Mouse (Mus musculus): ENCODE results near the gene Abcc12.

The Abcc12 gene

DNA sequence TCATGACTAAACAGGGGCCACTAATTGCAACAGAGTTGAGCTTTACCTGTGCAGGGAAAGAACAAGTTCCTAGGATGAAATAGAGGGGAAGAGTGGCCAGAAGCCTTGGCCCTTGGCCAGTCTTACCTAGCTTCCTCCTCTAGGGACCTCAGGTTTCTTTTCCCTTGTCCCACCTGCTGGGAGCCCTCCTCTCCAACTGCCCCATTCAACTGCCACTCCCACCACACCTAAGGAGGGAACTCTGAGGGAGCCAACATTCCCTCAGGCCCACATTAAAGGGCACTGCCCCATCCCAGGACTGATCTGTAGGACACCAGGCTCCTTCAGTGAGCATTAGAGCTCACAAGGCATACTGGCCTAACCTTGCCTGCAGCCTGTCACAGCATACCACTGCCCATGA lies at the start of gene Abcc12:
Gene Abcc12 (minus strand): TSS at position 229 of the 400 bp plus-strand sequence.
- DNase-seq (ENCODE audit: low spot score) = no peak

DNA sequence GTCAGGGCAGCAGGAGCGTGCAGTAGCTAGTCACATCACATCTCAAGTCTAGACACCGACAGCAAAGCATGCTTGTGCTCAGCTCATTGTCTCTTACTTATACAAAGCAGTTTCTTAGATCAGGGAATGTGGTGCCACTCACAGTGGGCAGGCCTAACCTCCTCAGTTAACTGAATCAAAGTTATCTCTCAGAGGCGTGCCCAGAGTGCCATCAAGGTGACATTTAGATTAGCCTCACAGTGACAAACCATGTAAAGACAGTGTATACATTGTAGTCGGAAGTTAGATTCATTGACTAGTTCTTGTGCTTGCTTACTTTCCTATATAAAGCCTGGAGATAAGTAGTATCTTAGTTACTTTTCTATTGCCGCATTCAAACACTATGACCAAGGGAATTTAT lies 49.7 kb upstream of the Abcc12 start:
- no peak for DNase-seq (ENCODE audit: low spot score)

DNA sequence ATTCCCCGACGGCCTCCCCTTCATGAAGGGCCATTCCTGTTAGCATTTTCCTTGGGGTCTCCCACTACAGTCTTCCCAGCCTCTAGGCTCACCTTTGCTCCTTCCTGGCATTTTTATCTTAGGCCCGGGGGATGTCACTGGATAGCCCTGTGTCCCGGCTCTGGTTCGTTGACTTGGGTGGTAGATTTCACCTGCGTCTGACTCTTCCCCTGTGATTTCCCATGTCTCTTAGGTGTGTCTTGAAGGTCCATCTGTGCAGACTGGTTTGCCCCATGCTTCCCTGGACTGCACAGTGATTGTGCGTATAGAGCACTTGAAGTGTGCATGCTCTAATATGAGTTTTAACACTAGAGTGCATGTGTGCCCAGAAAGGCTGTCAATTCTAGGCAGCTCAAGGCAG lies 44.4 kb upstream of the Abcc12 start:
- no peak for DNase-seq (ENCODE audit: low spot score)

DNA sequence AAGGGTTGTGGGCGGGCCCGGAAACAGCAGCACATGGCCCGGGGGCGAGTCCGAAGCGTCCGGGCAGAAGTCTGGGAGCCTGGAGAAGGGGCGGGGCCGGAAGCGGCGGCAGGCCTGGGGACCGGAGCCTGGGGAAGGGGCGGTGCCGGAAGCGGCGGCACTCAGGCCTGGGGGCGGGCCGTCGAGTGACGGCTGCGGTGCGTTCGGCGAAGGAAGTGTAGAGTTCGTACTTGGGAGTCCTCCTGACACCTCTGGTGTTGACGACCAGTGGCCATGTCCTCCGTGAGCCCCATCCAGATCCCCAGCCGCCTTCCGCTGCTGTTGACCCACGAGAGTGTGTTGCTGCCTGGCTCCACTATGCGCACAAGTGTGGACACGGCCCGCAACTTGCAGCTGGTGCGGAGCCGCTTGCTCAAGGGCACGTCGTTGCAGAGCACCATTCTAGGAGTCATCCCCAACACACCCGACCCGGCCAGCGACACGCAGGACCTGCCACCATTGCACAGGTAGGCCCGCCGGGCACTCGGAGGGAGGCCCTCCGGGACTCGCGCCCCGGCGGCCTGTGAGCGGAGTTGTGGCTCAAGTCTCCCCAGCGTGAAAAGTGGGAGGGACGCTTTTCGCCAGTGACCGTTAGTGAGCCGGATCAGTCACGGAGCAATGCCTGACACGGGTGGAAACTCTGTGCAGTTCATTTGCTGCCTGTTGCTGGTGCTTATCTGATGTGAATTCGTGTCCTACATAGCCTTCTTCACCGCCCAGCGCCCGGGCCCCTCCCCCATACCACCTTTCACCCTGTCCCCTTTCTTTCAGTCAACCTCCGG lies 43.6 kb upstream of the Abcc12 start, which contains the start of gene Lonp2:
Gene Lonp2 (plus strand): TSS at position 133 of the 821 bp plus-strand sequence.
- DNase-seq (ENCODE audit: low spot score) = peak; percentile 90

DNA sequence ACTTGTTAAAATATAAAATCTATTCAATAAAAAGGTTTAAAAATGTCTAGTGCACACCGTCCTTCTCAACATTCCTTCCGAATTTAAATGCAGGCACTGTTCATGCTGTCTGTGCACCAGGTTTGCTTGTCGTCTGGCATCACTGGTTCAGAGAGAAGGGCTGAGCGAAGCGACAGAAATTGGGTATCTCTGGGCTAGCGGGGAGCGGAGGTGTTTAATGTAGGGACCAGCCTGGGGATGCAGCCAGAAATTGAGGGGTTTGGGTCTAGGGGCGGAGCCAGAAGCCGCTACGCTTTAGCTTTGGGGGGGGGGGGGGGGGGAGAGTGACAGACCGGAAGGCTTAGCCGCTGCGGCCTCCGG lies 43.0 kb upstream of the Abcc12 start:
- DNase-seq (ENCODE audit: low spot score) = no peak

DNA sequence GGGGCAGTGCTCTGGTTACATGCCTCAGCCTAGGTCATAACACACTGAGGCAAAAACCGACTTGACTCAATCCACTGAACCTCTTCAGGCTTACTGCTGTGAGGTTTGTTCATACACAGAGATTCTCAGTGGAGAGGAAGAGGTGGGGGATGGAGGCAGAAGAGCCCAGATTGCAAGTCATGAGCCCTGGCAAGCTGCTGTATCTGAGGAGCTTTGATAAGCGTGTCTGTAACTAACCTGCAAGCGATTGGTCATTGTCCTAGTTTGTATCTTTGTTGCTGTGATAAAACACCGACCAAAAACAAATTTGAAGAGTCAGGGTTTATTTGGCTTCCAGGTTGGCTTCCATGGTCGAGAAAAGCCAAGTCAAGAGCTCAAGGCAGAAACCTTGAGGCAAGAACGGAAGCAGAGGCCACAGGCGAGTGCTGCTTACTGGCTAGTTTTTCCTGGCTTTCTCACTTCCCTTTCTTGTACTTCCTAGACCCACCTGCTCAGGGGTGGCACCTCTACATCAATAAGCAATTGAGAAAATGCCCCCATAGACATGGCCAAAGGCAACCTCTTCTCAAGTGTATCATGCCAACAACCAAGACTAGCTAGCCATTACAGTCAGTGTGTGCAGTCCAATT lies 37.4 kb upstream of the Abcc12 start:
- no peak for DNase-seq (ENCODE audit: low spot score)

DNA sequence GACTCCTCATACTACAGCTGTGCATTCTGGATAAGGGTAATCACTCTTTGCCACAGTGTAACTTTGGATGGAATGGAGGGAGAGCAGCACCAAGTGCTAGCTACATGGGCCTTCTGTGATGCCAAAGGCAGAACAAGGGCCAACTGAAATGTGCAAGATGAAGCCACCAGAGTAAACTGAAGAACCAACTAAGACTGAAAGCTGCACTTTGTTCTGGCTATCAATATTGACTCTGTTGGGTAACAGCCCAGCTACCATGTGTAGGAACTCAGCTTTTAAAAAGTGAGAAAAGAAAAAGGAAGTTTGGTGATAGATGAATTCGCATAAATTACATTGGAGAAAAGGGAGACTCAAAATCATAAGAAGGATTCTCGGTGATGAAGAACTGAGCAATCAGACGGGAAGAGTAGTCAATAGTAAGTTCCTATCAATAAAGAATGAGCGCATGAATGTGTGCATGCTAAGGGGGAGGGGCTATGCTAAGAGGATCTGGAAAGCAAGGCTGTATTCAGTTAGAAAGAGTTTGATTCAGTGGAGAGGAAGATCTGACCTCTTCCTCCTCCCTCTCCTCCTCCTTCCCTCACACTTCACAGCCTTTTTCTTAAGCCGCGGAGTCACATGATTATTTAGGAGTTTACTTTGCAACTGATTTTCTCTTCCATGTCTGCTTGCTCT lies 34.7 kb upstream of the Abcc12 start:
- DNase-seq (ENCODE audit: low spot score) = no peak

DNA sequence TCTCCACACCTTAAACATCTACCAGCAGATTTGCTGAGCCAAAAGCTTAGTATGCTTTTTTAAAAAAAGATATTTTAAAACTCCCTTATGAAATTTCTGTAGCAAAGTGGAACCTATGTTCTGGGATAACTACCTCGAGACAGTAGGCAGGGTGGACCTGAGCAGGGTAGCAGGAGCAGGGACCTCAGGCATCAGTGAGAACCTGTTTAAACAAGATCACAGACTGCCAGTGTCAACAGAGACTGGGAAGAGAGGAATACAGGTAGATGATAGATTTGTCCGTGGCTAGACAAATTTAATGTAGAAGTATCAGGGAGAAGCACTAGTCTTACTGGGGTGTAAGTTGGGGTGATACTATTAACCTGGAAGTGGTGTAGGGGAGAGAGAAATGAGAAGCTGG lies 33.3 kb upstream of the Abcc12 start:
- no peak for DNase-seq (ENCODE audit: low spot score)

DNA sequence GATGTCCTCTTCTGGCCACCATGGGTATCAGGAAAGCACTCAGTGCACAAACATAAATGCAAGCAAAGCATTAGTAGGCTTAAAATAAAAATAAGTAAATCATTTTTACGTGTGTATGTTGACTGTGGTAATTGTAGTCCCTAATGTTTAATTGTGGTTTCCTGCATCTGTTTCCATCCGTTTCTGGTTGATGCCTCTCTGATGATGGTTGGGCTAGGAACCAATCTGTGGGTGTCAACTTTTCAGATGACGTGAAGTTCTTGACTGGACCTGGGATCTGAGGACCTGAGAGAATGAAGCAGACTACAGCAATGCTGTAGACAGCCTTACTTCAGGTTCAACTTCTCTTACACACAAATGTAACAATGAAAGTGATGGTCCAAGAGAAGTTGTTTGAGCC lies 24.2 kb upstream of the Abcc12 start:
- DNase-seq (ENCODE audit: low spot score) = no peak

DNA sequence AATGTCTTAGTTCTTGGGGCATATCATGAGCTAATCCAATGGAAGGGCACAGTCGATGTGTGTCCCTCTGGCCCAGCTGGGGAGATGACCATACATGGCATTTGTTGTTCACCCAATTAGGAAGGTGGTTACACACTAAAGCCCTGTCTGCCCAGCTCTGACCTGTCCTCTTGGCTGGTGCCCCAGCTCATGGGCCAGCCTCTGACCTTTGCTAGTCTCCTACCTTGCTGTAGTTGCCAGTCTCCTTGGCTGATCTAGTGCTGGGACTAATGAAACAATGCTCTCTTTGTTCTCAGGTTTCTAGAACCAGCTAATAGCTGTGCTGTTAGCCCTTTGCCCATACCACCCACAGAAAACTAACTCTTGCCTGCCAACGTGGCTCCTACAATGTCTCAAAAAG lies 22.7 kb upstream of the Abcc12 start:
- no peak for DNase-seq (ENCODE audit: low spot score)

DNA sequence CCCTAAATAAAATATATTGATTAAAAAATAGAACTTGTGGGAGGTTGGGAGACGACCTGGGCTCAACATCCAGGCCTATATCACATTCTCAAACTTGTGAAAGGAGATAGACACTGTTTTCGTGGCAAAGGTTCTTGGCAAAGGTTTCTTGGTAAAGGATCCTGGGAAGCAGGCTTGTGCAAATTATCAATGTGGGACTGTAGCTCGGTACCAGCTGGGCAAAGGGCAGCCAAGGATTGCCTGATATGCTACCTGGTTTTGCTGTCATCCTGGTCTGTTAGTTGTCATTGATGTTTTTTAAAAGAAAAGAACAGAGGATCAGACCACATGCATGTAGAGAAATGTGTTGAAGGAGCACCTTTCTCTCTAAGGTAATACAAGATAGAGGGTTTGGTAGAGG lies 19.8 kb upstream of the Abcc12 start:
- no peak for DNase-seq (ENCODE audit: low spot score)

DNA sequence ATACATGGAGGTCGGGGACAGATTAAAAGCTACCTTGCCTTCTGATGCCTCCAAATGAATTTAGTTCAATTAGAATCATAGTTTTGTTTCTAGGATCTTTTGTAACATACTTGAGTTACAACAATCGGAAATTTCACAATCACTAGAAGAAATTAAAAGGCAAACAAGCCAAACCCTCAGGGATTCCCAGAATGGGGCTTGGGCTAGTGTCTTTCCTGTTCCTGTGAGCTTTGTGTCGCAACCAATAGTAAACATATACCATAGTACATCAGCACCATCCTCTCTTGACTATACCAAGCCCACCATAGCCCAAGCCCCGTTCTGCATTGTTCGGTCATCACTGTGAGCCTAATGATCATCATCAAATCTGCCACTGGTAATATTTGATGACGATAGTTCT lies 18.8 kb upstream of the Abcc12 start:
- no peak for DNase-seq (ENCODE audit: low spot score)

DNA sequence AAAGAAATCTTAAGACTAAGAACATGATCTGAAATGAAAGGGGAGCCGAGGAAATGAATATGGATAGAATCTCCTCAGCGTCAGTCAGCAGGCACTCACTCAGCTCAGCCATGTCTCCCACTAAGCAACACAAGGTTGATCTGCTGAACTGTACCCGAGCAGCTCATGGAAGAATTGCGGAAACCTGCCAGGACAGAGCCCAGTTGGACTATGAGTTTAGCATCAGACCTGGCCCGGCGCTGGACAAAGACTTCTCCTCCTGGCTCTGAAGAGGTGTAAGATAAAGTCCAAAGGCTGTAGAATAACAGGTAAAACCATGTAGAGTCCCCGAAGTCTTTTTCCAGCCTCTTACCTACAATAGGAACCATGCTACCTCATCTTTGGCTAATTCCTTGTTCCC lies 17.2 kb upstream of the Abcc12 start:
- no peak for DNase-seq (ENCODE audit: low spot score)

DNA sequence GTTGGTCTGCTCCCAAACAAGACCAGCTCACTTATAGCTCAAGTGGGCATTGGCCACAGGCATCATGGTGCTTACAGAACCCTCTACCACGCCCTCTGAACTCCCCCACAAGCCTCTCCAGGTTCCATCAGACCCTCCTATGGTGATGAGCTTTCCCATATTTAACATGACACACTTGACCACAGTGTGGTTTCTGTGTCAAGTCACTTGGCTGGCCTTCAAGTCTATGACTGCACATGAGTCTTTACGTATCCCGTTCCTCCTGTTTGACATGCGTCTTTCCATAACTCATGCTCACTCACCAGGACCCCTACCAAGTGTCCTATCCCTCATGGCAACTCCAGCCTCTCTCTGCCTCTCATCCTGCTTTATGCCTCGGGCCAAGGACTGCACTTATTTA lies 15.2 kb upstream of the Abcc12 start:
- no peak for DNase-seq (ENCODE audit: low spot score)

DNA sequence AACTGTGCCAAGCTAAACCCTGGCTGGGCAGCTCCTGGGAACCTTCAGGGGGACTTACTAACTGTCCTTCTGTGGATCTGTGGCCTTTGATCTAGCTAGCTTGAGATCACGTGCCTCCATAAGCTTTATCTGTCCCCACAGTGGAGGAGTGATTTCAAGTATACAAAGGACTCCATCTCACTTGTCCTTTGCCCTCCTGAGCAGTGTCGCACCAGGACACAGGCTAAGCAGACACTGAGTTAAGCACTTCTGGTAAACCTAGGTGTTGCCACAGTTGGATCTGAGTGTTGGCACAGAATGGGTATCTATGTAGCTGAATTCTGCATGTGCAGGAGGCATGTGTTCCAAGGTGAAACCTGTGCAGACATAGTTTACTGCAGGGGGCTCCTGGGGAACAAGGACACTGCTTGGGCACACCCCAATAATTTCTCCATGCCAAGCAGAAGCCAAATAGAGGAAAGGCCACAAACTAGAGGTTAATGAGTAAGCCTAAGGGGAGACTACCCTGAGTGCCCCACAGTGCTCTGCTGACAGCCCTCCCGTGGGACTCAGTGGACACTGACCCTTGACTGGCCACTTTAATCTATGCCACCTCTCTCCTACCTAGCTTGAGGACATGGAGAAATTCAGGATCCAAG lies 13.8 kb upstream of the Abcc12 start:
- no peak for DNase-seq (ENCODE audit: low spot score)

DNA sequence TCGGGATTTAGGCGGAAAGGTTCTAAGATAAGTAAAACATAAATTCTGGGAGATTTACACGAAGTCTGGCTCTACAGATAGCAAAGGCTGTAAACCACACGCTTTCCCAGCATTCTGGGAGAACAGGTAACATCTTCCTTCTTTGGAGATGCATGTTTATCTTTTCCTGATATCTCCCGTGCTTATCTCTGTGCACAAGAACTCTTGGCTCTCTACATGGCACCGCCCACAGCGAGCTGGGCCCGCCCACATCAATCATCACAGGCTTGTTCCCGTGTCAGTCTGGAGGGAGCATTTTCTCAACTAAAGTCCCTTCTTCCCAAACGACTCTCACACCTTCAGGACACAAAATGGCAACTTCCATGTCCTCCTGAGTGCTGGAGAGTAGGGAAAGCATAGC lies 12.6 kb upstream of the Abcc12 start:
- no peak for DNase-seq (ENCODE audit: low spot score)

DNA sequence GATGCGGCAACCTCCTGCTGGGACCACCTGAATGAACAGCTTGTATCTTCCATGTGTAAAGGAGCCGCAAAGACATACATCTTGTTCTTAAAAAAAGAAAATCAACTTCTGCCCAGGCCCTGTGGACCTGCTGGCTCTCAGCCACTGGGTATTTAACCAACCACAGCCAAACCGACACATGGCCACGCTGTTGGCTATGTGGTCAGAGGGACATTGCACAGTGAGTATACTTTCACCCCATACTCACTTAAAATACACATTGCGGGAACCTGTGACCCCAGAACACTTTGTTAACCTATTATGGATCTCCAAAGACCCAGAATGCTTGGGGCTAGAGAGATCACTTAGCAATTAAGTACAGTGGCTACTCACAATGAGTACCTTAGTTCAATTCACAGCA lies 7.9 kb upstream of the Abcc12 start:
- DNase-seq (ENCODE audit: low spot score) = no peak

DNA sequence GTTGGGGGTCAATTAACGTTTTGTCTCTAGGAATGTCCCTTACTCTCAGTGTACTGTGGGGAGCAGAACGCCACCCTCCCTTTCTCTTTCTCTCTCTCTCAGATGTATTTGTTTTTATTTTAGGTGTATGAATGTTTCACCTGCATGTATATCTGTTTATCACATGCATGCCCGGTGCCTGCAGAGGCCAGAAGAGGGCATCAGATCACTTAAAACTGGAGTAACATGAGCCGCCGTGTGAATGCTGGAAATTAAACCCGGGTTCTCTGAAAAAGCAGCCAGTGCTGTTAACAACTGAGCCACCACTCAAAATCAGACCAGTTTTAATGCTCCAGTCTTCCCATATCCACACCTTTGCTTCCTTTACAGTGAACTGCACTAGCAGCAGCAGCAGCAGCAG lies 6.2 kb upstream of the Abcc12 start:
- DNase-seq (ENCODE audit: low spot score) = no peak

DNA sequence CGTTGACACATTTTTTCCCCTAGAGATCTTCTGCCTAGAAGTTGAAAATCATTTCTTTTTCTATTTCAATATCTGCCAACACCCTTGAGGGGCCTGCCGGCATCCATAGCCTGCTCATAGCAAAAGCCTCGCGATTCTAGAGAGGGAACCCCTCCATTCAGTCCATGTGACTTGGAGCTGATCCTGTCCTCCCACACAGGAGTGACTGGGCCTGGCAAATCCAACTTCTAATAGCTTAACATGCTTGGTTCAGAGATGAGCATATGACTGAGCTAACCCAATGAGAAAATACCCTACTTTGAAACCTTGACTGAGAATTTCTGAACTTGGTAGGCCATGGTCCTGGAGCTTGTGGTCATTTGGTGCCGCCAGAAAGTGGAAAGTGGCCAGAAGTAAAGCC lies 5.6 kb upstream of the Abcc12 start:
- DNase-seq (ENCODE audit: low spot score) = no peak

DNA sequence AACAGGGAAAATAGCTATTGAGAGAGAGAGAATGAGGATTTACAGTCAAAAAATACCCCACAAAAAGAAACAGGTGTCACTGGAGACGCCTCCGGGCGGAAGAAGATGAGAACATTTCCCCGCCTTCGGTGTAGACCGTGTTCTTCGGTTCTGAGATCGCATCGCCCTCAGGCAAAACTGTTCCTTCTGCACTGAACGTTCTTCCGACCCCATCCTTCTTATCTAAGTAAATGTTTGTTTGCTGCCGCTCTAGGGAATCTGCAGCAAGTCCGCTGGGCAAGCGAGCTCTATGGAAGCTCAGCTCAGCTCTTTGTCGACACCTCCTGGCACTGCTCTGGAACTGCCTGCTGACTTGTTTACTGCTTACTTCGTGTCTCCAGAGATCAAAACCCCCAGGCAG lies 5.0 kb upstream of the Abcc12 start:
- DNase-seq (ENCODE audit: low spot score) = peak; percentile 23

DNA sequence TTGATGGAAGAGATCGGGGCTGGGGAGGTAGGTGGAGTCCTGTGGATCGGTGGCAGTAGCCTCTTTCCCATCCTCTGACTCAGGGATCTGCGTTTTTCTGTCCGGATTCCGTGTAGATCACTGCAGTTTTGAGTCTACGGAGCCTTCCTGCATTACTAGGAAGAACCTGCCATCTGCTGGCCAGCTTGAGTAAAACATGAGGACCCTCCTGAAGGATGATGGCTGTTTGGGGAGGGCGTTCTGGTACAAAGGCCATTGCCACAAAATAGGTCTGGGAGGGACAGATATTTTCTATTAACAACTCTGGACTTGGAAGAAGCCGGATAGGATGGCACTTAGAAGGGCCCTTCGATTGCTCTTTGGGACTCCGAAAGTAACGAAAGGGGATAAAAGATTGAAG lies 4.6 kb upstream of the Abcc12 start:
- DNase-seq (ENCODE audit: low spot score) = peak; percentile 48

DNA sequence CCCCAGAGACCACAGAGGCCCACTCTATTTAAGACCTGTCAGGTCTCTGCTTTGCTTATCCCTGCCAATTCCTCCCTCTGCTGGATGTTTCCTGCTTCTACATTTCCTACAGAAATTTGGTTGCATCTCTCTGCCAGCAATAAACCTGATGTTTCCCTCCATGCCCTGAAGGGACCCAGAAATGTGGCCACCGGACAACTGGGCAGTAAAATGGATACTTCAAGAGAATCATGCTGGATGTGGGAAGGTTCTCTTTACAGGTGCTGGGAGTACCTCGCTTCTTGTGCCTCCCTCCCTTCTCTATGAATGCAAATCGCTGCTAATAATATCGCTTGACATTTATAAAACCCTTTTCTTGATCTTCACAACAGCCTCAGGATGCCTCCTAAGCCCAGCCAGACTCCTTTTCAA lies 1.4 kb upstream of the Abcc12 start:
- no peak for DNase-seq (ENCODE audit: low spot score)

DNA sequence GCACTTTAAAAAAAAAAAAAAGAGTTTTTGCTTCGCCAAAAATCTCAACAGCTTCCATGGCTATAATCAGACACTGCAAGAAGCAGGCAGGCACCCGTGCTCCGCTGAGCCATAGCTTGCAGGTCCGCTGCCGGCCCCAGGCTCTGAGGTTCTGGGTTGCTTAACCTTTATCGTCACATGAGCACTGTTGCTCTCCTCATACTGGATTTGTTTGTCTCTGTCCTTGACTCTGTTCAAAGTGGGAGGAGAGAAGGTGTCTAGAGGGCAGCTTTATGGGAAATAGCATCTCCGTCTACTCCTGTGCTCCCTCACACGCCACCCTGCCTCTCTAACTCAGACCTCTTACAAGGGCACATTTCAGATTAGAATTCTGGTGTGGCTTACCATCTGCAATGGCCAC lies 1.8 kb downstream of the Abcc12 start:
- DNase-seq (ENCODE audit: low spot score) = no peak

Measured in spleen, adult 12 weeks (tissue).